11 mouse cellular contexts compared by ENCODE assay signal in genomic region chr11:118728083-118728551, GRCm38 (mm10).
DNase-seq lines count a peak whose midpoint lies in the region; ATAC-seq and TF ChIP-seq lines count a peak whose summit lies in the region.
"Had no signal": no experiment of that assay in that cellular context is flagged by ENCODE, and none has a peak within 500 bp of the region (broad histone marks: within the 10 kb centered on the region; RNA-seq: fewer than 3 reads in every experiment).

No protein-coding gene starts in this region.

- no peak overlapping the region for H3K9ac ChIP-seq in forebrain, embryonic 13.5 days
- H3K9ac ChIP-seq in lung, postnatal 0 days (replicated peaks; ENCODE audit: low read depth): no peak overlapping the region
- 0 out of 2 replicates have a peak overlapping the region, but pooled peaks have one; percentile 16 for H3K9ac ChIP-seq in hindbrain, embryonic 11.5 days (ENCODE audit: low read depth, low read length)
- H3K9ac ChIP-seq: liver, embryonic 14.5 days; neural tube, embryonic 12.5 days; stomach, embryonic 15.5 days had no signal

- peaks cover 39% of the 10 kb centered on the region for H3K4me1 ChIP-seq in forebrain, embryonic 10.5 days
- peaks cover 27% of the 10 kb centered on the region for H3K4me1 ChIP-seq in forebrain, embryonic 13.5 days
- H3K4me1 ChIP-seq in lung, postnatal 0 days (ENCODE audit: insufficient read depth, low read depth, low read length): no peaks in the 10 kb centered on the region; the same call in 1 of the 2 replicates
- H3K4me1 ChIP-seq in hindbrain, embryonic 11.5 days (replicated peaks; ENCODE audit: control insufficient read depth, insufficient read depth, low read length): 0 out of 2 replicates have a peak, but pooled peaks cover 2% of the 10 kb centered on the region

- peak; percentile 91 for TF ChIP-seq EP300 in lung, postnatal 0 days (IDR thresholded peaks at IDR 0.05)

- no peak for TF ChIP-seq CTCF in lung, postnatal 0 days (IDR thresholded peaks at IDR 0.05)

- H3K4me3 ChIP-seq in forebrain, embryonic 10.5 days: no peak overlapping the region
- no peak overlapping the region for H3K4me3 ChIP-seq in forebrain, embryonic 13.5 days
- H3K4me3 ChIP-seq in lung, postnatal 0 days (ENCODE audit: low read depth, low read length): no peak overlapping the region
- H3K4me3 ChIP-seq in hindbrain, embryonic 11.5 days (ENCODE audit: low read depth, low read length): no peak overlapping the region
- H3K4me3 ChIP-seq: neural tube, embryonic 12.5 days; stomach, embryonic 15.5 days had no signal

- H3K27ac ChIP-seq in forebrain, embryonic 10.5 days: 0 out of 2 replicates have a peak overlapping the region, but pooled peaks have one; percentile 12
- no peak overlapping the region for H3K27ac ChIP-seq in forebrain, embryonic 13.5 days
- peak overlapping the region; percentile 86 for H3K27ac ChIP-seq in lung, postnatal 0 days (ENCODE audit: low read length)
- peak overlapping the region; percentile 63 for H3K27ac ChIP-seq in hindbrain, embryonic 11.5 days (ENCODE audit: low read depth, low read length)
- H3K27ac ChIP-seq: liver, embryonic 14.5 days; stomach, embryonic 15.5 days had no signal

- DNase-seq in forebrain, embryonic 10.5 days (ENCODE audit: extremely low spot score, low spot score): no peak
- DNase-seq in lung, postnatal 0 days (ENCODE audit: low spot score): peak; percentile 90
- DNase-seq in lung, postnatal 25 days (ENCODE audit: low spot score): no peak
- peak; percentile 31 for DNase-seq in hindbrain, embryonic 11.5 days (ENCODE audit: low spot score)
- DNase-seq in skeletal muscle tissue, adult 2 months (ENCODE audit: low read depth, low spot score): peak; percentile 27
- DNase-seq in adrenal gland, postnatal 14 days: no peak

- no peak for ATAC-seq in forebrain, embryonic 13.5 days
- peak; percentile 66 for ATAC-seq in lung, postnatal 0 days
- ATAC-seq in hindbrain, embryonic 11.5 days (ENCODE audit: low FRiP score): peak; percentile 26; the same call in 1 of the 2 replicates
- ATAC-seq in megakaryocyte progenitor cell, adult 5-6 weeks (replicated peaks; ENCODE audit: poor library complexity): no peak

- H3K4me2 ChIP-seq in forebrain, embryonic 13.5 days: no peak overlapping the region
- H3K4me2 ChIP-seq in lung, postnatal 0 days (replicated peaks; ENCODE audit: low read depth, low read length): no peak overlapping the region
- no peak overlapping the region for H3K4me2 ChIP-seq in hindbrain, embryonic 11.5 days (replicated peaks; ENCODE audit: low read depth, low read length)
- H3K4me2 ChIP-seq: neural tube, embryonic 12.5 days; stomach, embryonic 15.5 days had no signal

- no peaks in the 10 kb centered on the region for H3K27me3 ChIP-seq in forebrain, embryonic 10.5 days (ENCODE audit: poor library complexity, severe bottlenecking)
- H3K27me3 ChIP-seq in forebrain, embryonic 13.5 days: no peaks in the 10 kb centered on the region
- H3K27me3 ChIP-seq in lung, postnatal 0 days (replicated peaks; ENCODE audit: insufficient read depth, low read length): no peaks in the 10 kb centered on the region
- no peaks in the 10 kb centered on the region for H3K27me3 ChIP-seq in hindbrain, embryonic 11.5 days (ENCODE audit: control insufficient read depth, insufficient read depth, low read length)
- H3K27me3 ChIP-seq: neural tube, embryonic 12.5 days; stomach, embryonic 15.5 days had no signal

- 34% methylated on average over 8 of the region's 8 CpGs for WGBS in forebrain, embryonic 10.5 days
- 32% methylated on average over 8 of the region's 8 CpGs for WGBS in forebrain, embryonic 13.5 days
- WGBS in lung, postnatal 0 days: 14% methylated on average over 8 of the region's 8 CpGs
- 22% methylated on average over 8 of the region's 8 CpGs for WGBS in hindbrain, embryonic 11.5 days

- H3K9me3 ChIP-seq in forebrain, embryonic 10.5 days: no peaks in the 10 kb centered on the region
- H3K9me3 ChIP-seq in forebrain, embryonic 13.5 days (replicated peaks): no peaks in the 10 kb centered on the region
- H3K9me3 ChIP-seq in lung, postnatal 0 days (ENCODE audit: low read length): no peaks in the 10 kb centered on the region
- H3K9me3 ChIP-seq in hindbrain, embryonic 11.5 days (ENCODE audit: control insufficient read depth, low read length): no peaks in the 10 kb centered on the region
- H3K9me3 ChIP-seq: neural tube, embryonic 12.5 days; stomach, embryonic 15.5 days had no signal

- no peaks in the 10 kb centered on the region for H3K36me3 ChIP-seq in forebrain, embryonic 10.5 days (replicated peaks)
- no peaks in the 10 kb centered on the region for H3K36me3 ChIP-seq in forebrain, embryonic 13.5 days (ENCODE audit: poor library complexity, severe bottlenecking)
- H3K36me3 ChIP-seq in lung, postnatal 0 days (ENCODE audit: insufficient read depth, low read length): no peaks in the 10 kb centered on the region
- no peaks in the 10 kb centered on the region for H3K36me3 ChIP-seq in hindbrain, embryonic 11.5 days (ENCODE audit: control insufficient read depth, insufficient read depth, low read length)
- H3K36me3 ChIP-seq: stomach, embryonic 15.5 days had no signal

Comparison
In these comparisons a context has a peak if more than half of its experiments do, and no peak if none do; other contexts are left out.
1. DNase-seq: peak in lung, postnatal 0 days (single experiment), hindbrain, embryonic 11.5 days (single experiment) and skeletal muscle tissue, adult 2 months (single experiment); none in forebrain, embryonic 10.5 days (single experiment), lung, postnatal 25 days (single experiment) and adrenal gland, postnatal 14 days (single experiment).
2. ATAC-seq: peak in lung, postnatal 0 days (single experiment) and hindbrain, embryonic 11.5 days (single experiment); none in forebrain, embryonic 13.5 days (single experiment) and megakaryocyte progenitor cell, adult 5-6 weeks (single experiment).